Mouse (Mus musculus) ES-E14 (cell line): ENCODE measurements at regions not wholly inside any gene's neighbourhood (a gene's known extent, or its start where the extent isn't known, plus 50 kb on each side); places are given as distances from the start of the nearest gene placed in this dataset.

Experiments
- DNase-seq: peaks from one replicate; pipeline ENCODE4 v3.0.0-alpha.2; 2013; ENCODE audit warnings: low read depth, low spot score
- H3K27ac ChIP-seq: 2 replicates; pipeline ENCODE4 v1.5.1; 2012; ENCODE audit warnings: low read depth, mild to moderate bottlenecking, low read length, moderate library complexity, mixed read lengths; ENCODE audit not compliant: poor library complexity, insufficient read depth, severe bottlenecking
- H3K36me3 ChIP-seq: 2 replicates; pipeline ENCODE4 v1.6.1; 2012; ENCODE audit warnings: mild to moderate bottlenecking, low read length, moderate library complexity, mixed read lengths; ENCODE audit not compliant: control insufficient read depth, poor library complexity, insufficient read depth, severe bottlenecking
- H3K4me1 ChIP-seq, 2 experiments: fragments of 150-350 bp in 1 of 2; sonication (generic) in 1 of 2; 2 replicates each; pipeline ENCODE4 v1.6.1; 2012; ENCODE audit warnings: low read length in 2 of 2, mild to moderate bottlenecking in 1 of 2, mixed read lengths in 1 of 2; ENCODE audit not compliant: control insufficient read depth in 2 of 2, insufficient read depth in 2 of 2, poor library complexity in 1 of 2
- H3K4me3 ChIP-seq, 2 experiments: fragments of 150-350 bp in 1 of 2; sonication (generic) in 1 of 2; 2 replicates each; pipeline ENCODE4 v1.5.1; 2012; ENCODE audit warnings: low read length in 2 of 2, low read depth in 1 of 2, mild to moderate bottlenecking in 1 of 2, mixed read lengths in 1 of 2; ENCODE audit not compliant: insufficient read depth in 1 of 2, poor library complexity in 1 of 2, severe bottlenecking in 1 of 2
- H3K9ac ChIP-seq: 2 replicates; pipeline ENCODE4 v1.6.1; 2012; ENCODE audit warnings: low read depth, mild to moderate bottlenecking, low read length, mixed read lengths; ENCODE audit not compliant: poor library complexity, insufficient read depth, severe bottlenecking
- H3K9me3 ChIP-seq: fragments of 150-350 bp; sonication (generic); 2 replicates; pipeline ENCODE4 v1.6.1; 2012; ENCODE audit warnings: low read depth, mild to moderate bottlenecking, low read length; ENCODE audit not compliant: control insufficient read depth, insufficient read depth
- CHD2 ChIP-seq: IDR thresholded peaks from 2 replicates; pipeline ENCODE4 v1.6.1; 2014; ENCODE audit warnings: mild to moderate bottlenecking, low read depth, low read length, inconsistent platforms
- HCFC1 ChIP-seq: IDR thresholded peaks from 2 replicates; pipeline ENCODE4 v1.6.1; 2012; ENCODE audit warnings: low read length, inconsistent platforms, borderline replicate concordance; ENCODE audit not compliant: insufficient read depth
- MAFK ChIP-seq: IDR thresholded peaks from 2 replicates; pipeline ENCODE4 v1.6.1; 2014; ENCODE audit warnings: mild to moderate bottlenecking, low read depth, low read length, inconsistent platforms; ENCODE audit not compliant: insufficient read depth
- ZC3H11A ChIP-seq: IDR thresholded peaks from 2 replicates; pipeline ENCODE4 v1.6.1; 2012; ENCODE audit warnings: low read depth, mild to moderate bottlenecking, inconsistent platforms, low read length, borderline replicate concordance
- ZNF384 ChIP-seq: IDR thresholded peaks from 2 replicates; pipeline ENCODE4 v1.6.1; 2012; ENCODE audit warnings: low read depth, low read length, inconsistent platforms
- in situ Hi-C, 2 experiments: fragments of 600-800 bp; cut with MboI; formaldehyde crosslinking; loops; one replicate each; pipeline ENCODE4 v1.15.1; 2025; ENCODE audit warnings: low sequenced_read_pairs in 2 of 2, inconsistent platforms in 1 of 2; ENCODE audit not compliant: unreplicated experiment in 2 of 2

GRCm38 (mm10) chr3:131769976-131770375 lies 205.4 kb downstream of the Papss1 start:
- no peaks in the 10 kb centered on the region for H3K9me3 ChIP-seq
- no peak for TF ChIP-seq MAFK
- no peak for TF ChIP-seq ZC3H11A
- no peak for TF ChIP-seq CHD2
- TF ChIP-seq HCFC1: no peak
- no peak for TF ChIP-seq ZNF384
- H3K4me3 ChIP-seq: no peak overlapping the region
- no peak overlapping the region for H3K9ac ChIP-seq
- no peaks in the 10 kb centered on the region for H3K36me3 ChIP-seq
- in situ Hi-C loops: no loop called here
- no peak for DNase-seq
- no peak overlapping the region for H3K27ac ChIP-seq
- no peaks in the 10 kb centered on the region for H3K4me1 ChIP-seq

GRCm38 (mm10) chr3:131770486-131770885 lies 205.9 kb downstream of the Papss1 start:
- no peak for DNase-seq
- H3K36me3 ChIP-seq: no peaks in the 10 kb centered on the region
- in situ Hi-C loops: no loop called here
- no peak overlapping the region for H3K9ac ChIP-seq
- no peak overlapping the region for H3K4me3 ChIP-seq
- H3K27ac ChIP-seq: no peak overlapping the region
- no peaks in the 10 kb centered on the region for H3K4me1 ChIP-seq
- no peak for TF ChIP-seq HCFC1
- TF ChIP-seq CHD2: no peak
- TF ChIP-seq ZC3H11A: no peak
- TF ChIP-seq ZNF384: no peak
- no peak for TF ChIP-seq MAFK
- H3K9me3 ChIP-seq: no peaks in the 10 kb centered on the region

GRCm38 (mm10) chr3:131771863-131772546 lies 207.4 kb downstream of the Papss1 start:
- TF ChIP-seq ZC3H11A (no peak), ZNF384 (no peak), MAFK (no peak), CHD2 (no peak), HCFC1 (no peak)
- no peak for DNase-seq

GRCm38 (mm10) chr3:131772593-131772992 lies 208.0 kb downstream of the Papss1 start:
- Histone ChIP-seq H3K27ac (no peak overlapping the region), H3K9me3 (no peaks in the 10 kb centered on the region), H3K4me1 (no peaks in the 10 kb centered on the region), H3K4me3 (no peak overlapping the region), H3K36me3 (no peaks in the 10 kb centered on the region), H3K9ac (no peak overlapping the region)
- TF ChIP-seq ZC3H11A (no peak), MAFK (no peak), CHD2 (no peak), ZNF384 (no peak), HCFC1 (no peak)
- no peak for DNase-seq
- in situ Hi-C loops: no loop called here

More at GRCm38 (mm10) chr3:131771863-131772546, 207.4 kb downstream of the Papss1 start:
- in situ Hi-C loops: no loop called here
- H3K36me3 ChIP-seq: no peaks in the 10 kb centered on the region
- H3K9ac ChIP-seq: no peak overlapping the region
- H3K9me3 ChIP-seq: no peaks in the 10 kb centered on the region
- no peaks in the 10 kb centered on the region for H3K4me1 ChIP-seq
- no peak overlapping the region for H3K4me3 ChIP-seq
- H3K27ac ChIP-seq: no peak overlapping the region
